Mouse (Mus musculus) spleen, adult 2 months (tissue): ENCODE results near the gene Grcc10.

Experiments used
- CTCF ChIP-seq: fragments of 200-500 bp; IDR thresholded peaks from 2 replicates; pipeline ENCODE4 v1.5.1; 2011; ENCODE audit warnings: mild to moderate bottlenecking, inconsistent platforms; ENCODE audit not compliant: insufficient read depth, insufficient read length, insufficient replicate concordance; ENCODE audit errors: extremely low read depth
- POLR2A ChIP-seq: fragments of 200-500 bp; IDR thresholded peaks from 2 replicates; pipeline ENCODE4 v1.6.1; 2011; ENCODE audit warnings: low read depth, low read length, inconsistent platforms

GRCm38 (mm10) chr6:124779222-124779983 lies 38.2 kb upstream of the Grcc10 start, which contains the start of gene Lrrc23:
- TF ChIP-seq CTCF (no peak), POLR2A (no peak)
